Mouse (Mus musculus) layer of hippocampus, postnatal 10 days (tissue): Measurements from ENCODE around the gene Scn8a. TPM values are rescaled to one million over a fixed set of nuclear protein-coding genes. Genes with fewer than 3 reads are reported as not detected.
A peak's percentile ranks its signal among the peaks of the same experiment; 100 is the strongest.
"Not testable (repeated sequence)": the region's sequence is repeated elsewhere in the genome, so short reads cannot be mapped to it uniquely, and the experiment has no call there.

Source experiments
- DNase-seq, 2 experiments: peaks; one replicate each; pipeline ENCODE4 v3.0.0; 2021; ENCODE audit warnings: low spot score in 2 of 2
- long read RNA-seq: library from polyadenylated mRNA; stranded (forward); transcript quantifications from one replicate; pipeline ENCODE4 v2.0.0, GENCODE M21; 2023
- total RNA-seq, 2 experiments: library from RNA; stranded (reverse); gene quantifications; 2 replicates each; pipeline ENCODE4 v1.2.3; 2021

Scn8a gene
- 100 to 1,000 TPM; 174 to 175 TPM for total RNA-seq
- long read RNA-seq, full-length matches to known transcripts: 8 of 70 reads
- long read RNA-seq, partial matches to known transcripts: 6 of 70 reads
- long read RNA-seq, other reads (novel, unspliced or antisense): 56 of 70 reads

DNA sequence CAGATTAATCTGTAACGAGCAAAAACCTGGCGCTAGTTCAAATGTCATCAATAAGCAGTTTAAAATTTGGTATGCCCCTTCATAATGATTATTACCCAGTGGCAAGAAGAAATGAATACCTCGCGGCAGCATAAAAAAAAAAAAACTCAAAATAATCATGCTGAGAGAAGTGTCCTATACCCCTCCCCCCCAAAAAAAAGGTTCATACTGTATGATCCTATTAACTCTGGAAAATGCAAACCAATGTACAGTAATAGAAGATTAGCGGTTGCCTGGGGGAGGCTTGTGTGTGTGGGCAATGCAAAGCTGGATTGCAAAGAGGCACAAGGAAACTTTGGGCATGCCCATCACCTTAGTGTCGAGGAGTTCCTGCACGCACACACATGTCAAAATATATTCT lies at the start of gene Scn8a:
Scn8a (plus strand) TSS at position 301 of the 400 bp plus-strand sequence.
- no peak for DNase-seq

DNA sequence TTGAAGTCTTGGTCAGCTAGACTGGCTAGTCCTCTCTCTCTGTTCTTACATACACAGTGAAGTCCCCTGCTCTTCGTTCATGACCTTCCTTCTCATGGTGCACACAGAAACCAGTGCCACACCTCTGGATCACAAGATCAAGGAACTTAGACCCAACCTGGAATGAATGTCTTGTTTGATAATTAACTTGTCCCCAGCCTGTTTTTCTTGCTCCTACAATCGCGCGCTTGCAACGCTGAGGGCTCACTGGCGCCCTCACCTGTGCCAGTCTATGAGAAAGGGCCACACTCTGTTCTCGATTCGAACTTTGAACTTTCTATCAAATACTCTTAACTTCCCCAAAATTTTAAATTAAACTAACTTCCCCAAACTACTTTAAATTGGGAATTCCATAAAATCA lies 47.8 kb upstream of the Scn8a start:
- DNase-seq: no peak

DNA sequence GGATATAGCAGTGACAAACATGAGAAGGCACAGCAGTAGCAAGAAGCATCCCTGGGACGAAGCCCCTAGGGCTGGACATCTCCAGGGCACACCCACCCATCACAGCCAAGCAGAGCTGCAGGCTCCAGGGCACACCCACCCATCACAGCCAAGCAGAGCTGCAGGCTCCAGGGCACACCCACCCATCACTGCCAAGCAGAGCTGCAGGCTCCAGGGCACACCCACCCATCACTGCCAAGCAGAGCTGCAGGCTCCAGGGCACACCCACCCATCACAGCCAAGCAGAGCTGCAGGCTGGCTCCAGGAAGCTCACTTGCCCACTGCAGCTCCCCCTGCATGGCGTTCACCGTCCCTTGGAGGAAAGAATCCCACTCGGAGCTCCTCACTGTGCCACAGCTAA lies 47.3 kb upstream of the Scn8a start:
- DNase-seq: not testable (repeated sequence)

- peak in 1 of 2 experiments; percentile 31 for DNase-seq
These were observed 44.3 kb upstream of the Scn8a start for GRCm38 (mm10) chr15:100825249-100825856.

GRCm38 (mm10) chr15:100826076-100826475 lies 43.6 kb upstream of the Scn8a start:
- DNase-seq: peak in 1 of 2 experiments; percentile 35

GRCm38 (mm10) chr15:100829775-100830174 lies 39.9 kb upstream of the Scn8a start:
- DNase-seq: peak; percentile 39 to 62

GRCm38 (mm10) chr15:100830682-100831081 lies 39.0 kb upstream of the Scn8a start:
- peak; percentile 43 for DNase-seq

- DNase-seq: peak; percentile 32 to 33
These were observed 37.5 kb upstream of the Scn8a start for GRCm38 (mm10) chr15:100832144-100832543.

DNA sequence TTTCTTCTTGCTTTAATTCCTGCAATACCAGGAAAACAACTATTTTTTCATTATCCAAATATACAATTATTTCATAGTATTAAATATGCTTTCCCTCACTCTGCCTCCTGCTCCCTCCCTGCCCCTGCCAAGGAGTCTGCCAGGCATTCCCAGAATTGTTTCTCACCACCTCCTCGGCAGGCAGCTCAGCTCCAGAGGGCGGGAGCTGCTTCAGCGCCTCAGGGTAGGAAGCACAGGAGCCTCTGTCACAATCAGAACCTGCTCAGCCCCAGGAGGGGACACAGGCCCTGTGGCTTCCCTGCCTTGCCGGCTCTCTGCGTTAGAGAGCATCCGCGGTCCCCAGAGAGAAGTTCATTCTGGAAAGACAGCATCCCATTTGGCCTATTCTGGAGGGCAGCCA lies 36.9 kb upstream of the Scn8a start:
- peak in 1 of 2 experiments; percentile 34 for DNase-seq

DNA sequence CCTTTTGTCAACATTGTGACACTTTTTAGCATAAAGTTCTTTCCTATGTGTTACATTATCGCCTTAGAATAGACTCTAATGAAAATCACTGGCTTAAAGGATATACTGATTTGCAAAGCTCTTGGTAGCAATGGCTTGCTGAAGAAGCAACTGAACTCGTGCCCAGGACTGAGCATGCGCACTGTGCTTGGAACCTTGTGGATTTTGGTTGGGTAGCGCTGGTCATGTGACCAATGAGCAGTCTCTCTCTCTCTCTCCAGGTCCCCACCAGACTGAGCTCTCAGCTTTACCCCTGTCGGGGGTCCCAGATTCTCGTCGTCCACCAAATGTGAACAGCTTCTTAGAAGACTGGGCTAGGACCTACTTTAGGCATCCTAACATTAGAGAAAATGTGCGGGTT lies 32.9 kb upstream of the Scn8a start:
- no peak for DNase-seq

- peak; percentile 69 to 75 for DNase-seq
These were observed 31.0 kb upstream of the Scn8a start for GRCm38 (mm10) chr15:100838607-100839207.

GRCm38 (mm10) chr15:100844336-100844735 lies 25.3 kb upstream of the Scn8a start:
- DNase-seq: no peak

GRCm38 (mm10) chr15:100845049-100845879 lies 24.4 kb upstream of the Scn8a start:
- peak in 1 of 2 experiments; percentile 24 for DNase-seq

- no peak for DNase-seq
These were observed 22.5 kb upstream of the Scn8a start for GRCm38 (mm10) chr15:100847193-100847592.

DNA sequence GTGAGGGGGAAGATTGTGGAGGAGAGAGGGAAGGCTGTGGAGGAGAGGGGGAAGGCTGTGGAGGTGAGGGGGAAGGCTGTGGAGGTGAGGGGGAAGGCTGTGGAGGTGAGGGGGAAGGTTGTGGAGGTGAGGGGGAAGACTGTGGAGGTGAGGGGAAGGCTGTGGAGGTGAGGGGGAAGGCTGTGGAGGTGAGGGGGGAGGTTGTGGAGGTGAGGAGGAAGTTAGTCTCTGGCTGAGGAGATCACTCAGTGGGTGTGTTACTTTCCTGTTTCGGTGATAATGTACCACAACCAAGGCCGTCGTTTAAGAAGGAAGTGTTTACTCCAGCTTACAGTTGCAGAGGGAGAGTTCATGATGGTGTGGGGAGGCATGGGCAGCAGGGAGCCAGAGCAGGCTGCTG lies 12.1 kb upstream of the Scn8a start:
- no peak for DNase-seq

DNA sequence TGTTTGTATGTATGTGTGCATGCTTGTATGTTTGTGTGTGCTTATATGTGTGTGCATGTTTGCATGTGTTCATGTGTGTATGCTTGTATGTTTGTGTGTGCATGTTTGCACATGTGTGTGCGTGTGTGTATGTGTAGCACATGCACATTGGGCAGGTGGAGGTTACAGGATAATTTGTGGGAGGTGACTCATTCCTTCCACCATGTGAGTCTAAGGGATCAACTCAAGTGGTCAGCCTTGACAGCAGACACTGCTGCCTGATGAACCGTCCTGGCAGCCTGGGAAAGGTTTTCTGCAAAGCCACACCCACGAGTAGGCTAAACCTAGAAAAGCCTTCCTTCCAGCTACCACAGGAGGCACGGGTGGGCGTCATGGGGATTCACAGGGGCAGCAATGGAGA lies 8.8 kb upstream of the Scn8a start:
- DNase-seq: no peak

DNA sequence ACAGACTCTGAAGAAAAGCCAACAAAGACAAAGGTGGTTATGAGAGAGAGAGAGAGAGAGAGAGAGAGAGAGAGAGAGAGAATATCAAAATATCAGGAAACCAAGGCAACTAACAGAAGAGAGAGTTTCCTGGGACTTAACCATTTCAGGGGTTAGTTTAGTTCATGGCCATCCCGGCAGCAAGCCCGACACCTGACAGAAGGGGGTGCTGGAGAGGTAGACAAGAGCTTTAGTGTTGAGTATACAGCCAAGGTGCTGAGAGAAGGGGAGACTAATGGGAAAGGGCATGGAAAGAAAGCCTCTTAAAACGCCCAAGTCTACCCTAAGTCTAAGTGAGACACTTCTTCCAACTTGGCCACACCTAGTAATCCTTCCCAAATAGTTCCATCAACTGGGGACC lies 4.1 kb upstream of the Scn8a start:
- DNase-seq: no peak

DNA sequence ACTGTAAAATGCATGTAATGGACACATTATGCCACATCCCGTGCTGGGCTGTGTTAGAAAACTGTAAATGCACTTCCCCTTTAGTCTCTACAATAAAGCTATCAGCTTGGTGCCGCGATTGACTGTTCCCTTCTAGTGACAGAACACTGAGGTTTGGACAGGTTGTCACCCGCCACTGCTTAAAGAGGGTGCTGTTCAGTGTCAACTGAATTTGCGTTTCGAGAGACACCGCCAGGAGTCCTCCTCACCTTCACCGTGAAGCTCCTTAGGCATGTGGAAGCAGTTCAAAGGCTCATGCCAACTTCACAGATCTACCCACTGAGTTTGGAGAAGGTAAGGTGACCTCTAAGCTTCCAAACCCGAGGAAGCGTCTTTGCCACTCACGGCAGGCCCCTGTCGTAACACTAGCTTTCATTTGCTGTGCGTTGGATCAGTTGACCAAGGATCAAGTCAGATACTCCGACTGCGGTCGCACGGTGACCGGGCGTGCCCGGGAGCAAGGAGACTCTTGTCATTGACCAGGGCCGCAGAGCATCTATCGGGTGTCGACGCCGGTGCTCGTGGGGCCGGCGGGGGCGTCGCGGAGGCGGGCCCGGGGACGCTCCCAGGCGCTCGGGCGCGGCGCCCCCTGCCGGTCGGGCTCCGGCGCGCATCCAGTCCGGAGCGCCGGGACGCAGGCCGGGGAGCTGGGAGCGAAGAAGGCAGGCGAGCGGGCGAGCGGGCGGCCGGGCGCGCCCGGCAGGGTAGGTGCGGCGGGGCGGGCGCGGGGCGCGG lies 530 bp downstream of the Scn8a start:
- DNase-seq: peak; percentile 73 to 85

GRCm38 (mm10) chr15:100870775-100871106 lies 1.1 kb downstream of the Scn8a start:
- peak; percentile 61 to 80 for DNase-seq

DNA sequence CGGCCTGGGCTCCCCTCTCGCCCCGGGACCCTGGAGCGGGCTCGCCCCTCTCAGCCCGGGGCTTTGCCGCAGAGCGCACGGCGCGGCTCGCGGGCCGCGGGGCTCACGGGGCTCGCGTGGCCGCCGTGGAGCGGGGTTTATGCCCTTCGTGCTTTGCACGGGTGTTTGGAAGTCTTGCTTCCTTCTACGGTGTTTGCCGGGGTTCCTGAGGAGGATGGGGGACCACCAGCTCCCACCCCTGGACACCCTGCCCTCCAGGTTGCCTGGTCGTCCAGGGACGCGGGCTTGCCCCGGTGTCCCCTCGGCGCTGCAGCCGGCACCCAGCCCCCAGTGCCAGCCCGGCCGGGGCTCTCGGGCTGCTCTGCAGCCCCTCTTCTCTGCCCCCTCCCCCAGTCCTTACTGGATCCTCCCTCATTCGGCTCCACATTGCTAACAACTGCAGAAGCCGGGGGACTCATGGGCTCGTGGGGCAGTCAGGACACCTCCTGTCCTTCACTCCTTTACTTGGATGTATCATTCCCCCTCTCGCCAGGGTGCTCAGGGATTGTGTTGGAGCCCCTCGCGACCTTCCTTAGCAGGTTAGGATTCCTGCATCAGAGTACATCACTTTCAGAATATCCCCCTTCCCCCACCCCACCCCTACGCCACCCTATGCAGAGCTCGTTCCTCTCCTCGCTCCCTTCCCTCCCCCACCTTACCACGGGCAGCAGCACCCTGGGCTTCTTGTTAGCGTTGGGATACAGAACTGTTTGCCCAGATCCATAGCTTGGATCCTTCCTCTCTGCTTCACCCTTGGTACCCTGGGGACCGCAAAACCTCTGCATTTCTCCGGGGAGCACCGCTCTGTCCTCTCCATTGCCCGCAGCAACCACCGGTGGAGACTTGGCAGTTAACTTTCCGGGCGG lies 1.7 kb downstream of the Scn8a start:
- DNase-seq: peak; percentile 44 to 53
